8 mouse cellular contexts compared by ENCODE assay signal in the genomic region with DNA sequence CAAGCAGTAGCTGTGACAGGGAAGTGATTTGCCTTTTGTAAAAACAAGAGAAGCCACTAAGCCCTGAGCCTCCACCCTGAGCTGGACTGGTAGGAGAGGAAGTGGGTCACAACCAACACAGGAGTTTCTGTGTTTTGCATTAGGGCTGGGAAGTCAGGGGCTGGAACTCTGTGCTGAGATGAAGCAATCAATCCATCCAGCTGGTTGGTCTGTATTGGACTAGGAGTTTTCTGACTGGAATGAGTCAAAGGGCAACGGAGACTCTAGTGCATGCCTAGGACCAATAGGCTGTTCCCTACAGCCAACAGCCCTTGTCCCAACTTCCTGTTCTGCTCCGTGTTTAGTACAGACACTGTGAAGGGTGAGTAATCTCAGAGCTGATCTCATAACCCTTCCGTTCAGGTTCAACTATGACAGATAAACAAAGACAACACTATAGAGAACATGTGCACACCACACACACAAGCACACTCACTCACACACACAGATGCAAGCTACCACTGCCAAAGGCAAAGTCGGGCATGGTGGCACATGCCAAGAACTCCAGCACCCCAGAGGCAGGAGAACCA. TPM values are rescaled to one million over a fixed set of nuclear protein-coding genes. Genes with fewer than 3 reads are reported as not detected.
DNase-seq lines count a peak whose midpoint lies in the region; ATAC-seq lines count a peak whose summit lies in the region.

No protein-coding gene starts in this region.

- ATAC-seq in hindbrain, embryonic 11.5 days (ENCODE audit: low FRiP score) = no peak
- no peak for ATAC-seq in hindbrain, embryonic 16.5 days
- ATAC-seq in embryonic facial prominence, embryonic 12.5 days (ENCODE audit: insufficient number of reproducible peaks, insufficient read depth, low FRiP score, low TSS enrichment) = no peak
- ATAC-seq in intestine, embryonic 14.5 days (replicated peaks; ENCODE audit: low FRiP score, low TSS enrichment, low read depth) = no peak
- ATAC-seq in midbrain, embryonic 12.5 days (ENCODE audit: low FRiP score, low read depth) = no peak

- no peak overlapping the region for H3K4me3 ChIP-seq in hindbrain, embryonic 11.5 days (ENCODE audit: low read depth, low read length)
- no peak overlapping the region for H3K4me3 ChIP-seq in hindbrain, embryonic 16.5 days (ENCODE audit: low read length)
- H3K4me3 ChIP-seq in embryonic facial prominence, embryonic 12.5 days = no peak overlapping the region
- no peak overlapping the region for H3K4me3 ChIP-seq in intestine, embryonic 14.5 days (ENCODE audit: low read depth, low read length)
- no peak overlapping the region for H3K4me3 ChIP-seq in midbrain, embryonic 12.5 days

- H3K9ac ChIP-seq in hindbrain, embryonic 11.5 days (ENCODE audit: low read depth, low read length) = no peak overlapping the region
- no peak overlapping the region for H3K9ac ChIP-seq in hindbrain, embryonic 16.5 days (ENCODE audit: low read depth, low read length)
- H3K9ac ChIP-seq in embryonic facial prominence, embryonic 12.5 days = no peak overlapping the region
- no peak overlapping the region for H3K9ac ChIP-seq in intestine, embryonic 14.5 days (ENCODE audit: low read length)
- no peak overlapping the region for H3K9ac ChIP-seq in midbrain, embryonic 12.5 days (replicated peaks)

- whole genome bisulfite sequencing in hindbrain, embryonic 11.5 days = 73% methylated on average over 4 of the region's 4 CpGs
- 65% methylated on average over 4 of the region's 4 CpGs for WGBS in hindbrain, embryonic 16.5 days
- WGBS in embryonic facial prominence, embryonic 12.5 days = 61% methylated on average over 4 of the region's 4 CpGs
- WGBS in intestine, embryonic 14.5 days = 41% methylated on average over 4 of the region's 4 CpGs
- WGBS in midbrain, embryonic 12.5 days = 78% methylated on average over 4 of the region's 4 CpGs

- DNase-seq in hindbrain, embryonic 11.5 days (ENCODE audit: low spot score) = no peak
- no peak for DNase-seq in intestine, embryonic 14.5 days (ENCODE audit: low spot score)
- DNase-seq in thymus, postnatal 4 days = peak; percentile 61
- DNase-seq in frontal cortex, adult 2 months (ENCODE audit: extremely low spot score in 1 of 2, low spot score in 1 of 2) = no peak
- no peak for DNase-seq in left cerebral cortex, postnatal 36 days (ENCODE audit: low spot score in 2 of 2)

- H3K36me3 ChIP-seq in hindbrain, embryonic 11.5 days (ENCODE audit: control insufficient read depth, insufficient read depth, low read length) = no peaks in the 10 kb centered on the region
- H3K36me3 ChIP-seq in hindbrain, embryonic 16.5 days (ENCODE audit: control insufficient read depth, insufficient read depth, low read length) = no peaks in the 10 kb centered on the region
- no peaks in the 10 kb centered on the region for H3K36me3 ChIP-seq in embryonic facial prominence, embryonic 12.5 days
- H3K36me3 ChIP-seq in intestine, embryonic 14.5 days (ENCODE audit: control insufficient read depth, insufficient read depth, low read length) = no peaks in the 10 kb centered on the region
- no peaks in the 10 kb centered on the region for H3K36me3 ChIP-seq in midbrain, embryonic 12.5 days

- H3K9me3 ChIP-seq in hindbrain, embryonic 11.5 days (ENCODE audit: control insufficient read depth, low read length) = no peaks in the 10 kb centered on the region
- H3K9me3 ChIP-seq in hindbrain, embryonic 16.5 days (ENCODE audit: control insufficient read depth, low read length) = no peaks in the 10 kb centered on the region
- H3K9me3 ChIP-seq in embryonic facial prominence, embryonic 12.5 days = no peaks in the 10 kb centered on the region
- no peaks in the 10 kb centered on the region for H3K9me3 ChIP-seq in intestine, embryonic 14.5 days (ENCODE audit: control insufficient read depth, low read length)
- H3K9me3 ChIP-seq in midbrain, embryonic 12.5 days = no peaks in the 10 kb centered on the region

- no peaks in the 10 kb centered on the region for H3K27me3 ChIP-seq in hindbrain, embryonic 11.5 days (ENCODE audit: control insufficient read depth, insufficient read depth, low read length)
- H3K27me3 ChIP-seq in hindbrain, embryonic 16.5 days (replicated peaks; ENCODE audit: control insufficient read depth, insufficient read depth, low read length) = no peaks in the 10 kb centered on the region
- no peaks in the 10 kb centered on the region for H3K27me3 ChIP-seq in embryonic facial prominence, embryonic 12.5 days
- no peaks in the 10 kb centered on the region for H3K27me3 ChIP-seq in intestine, embryonic 14.5 days (replicated peaks; ENCODE audit: control insufficient read depth, insufficient read depth, low read length)
- H3K27me3 ChIP-seq in midbrain, embryonic 12.5 days = no peaks in the 10 kb centered on the region

- H3K4me2 ChIP-seq in hindbrain, embryonic 11.5 days (replicated peaks; ENCODE audit: low read depth, low read length) = no peak overlapping the region
- no peak overlapping the region for H3K4me2 ChIP-seq in hindbrain, embryonic 16.5 days (ENCODE audit: low read length)
- no peak overlapping the region for H3K4me2 ChIP-seq in embryonic facial prominence, embryonic 12.5 days (replicated peaks)
- no peak overlapping the region for H3K4me2 ChIP-seq in intestine, embryonic 14.5 days (ENCODE audit: low read length)
- no peak overlapping the region for H3K4me2 ChIP-seq in midbrain, embryonic 12.5 days (replicated peaks)

- peaks cover 42% of the 10 kb centered on the region for H3K4me1 ChIP-seq in hindbrain, embryonic 11.5 days (replicated peaks; ENCODE audit: control insufficient read depth, insufficient read depth, low read length)
- peaks cover 43% of the 10 kb centered on the region for H3K4me1 ChIP-seq in hindbrain, embryonic 16.5 days (ENCODE audit: control insufficient read depth, insufficient read depth, low read depth, low read length)
- peaks cover 75% of the 10 kb centered on the region for H3K4me1 ChIP-seq in embryonic facial prominence, embryonic 12.5 days
- H3K4me1 ChIP-seq in intestine, embryonic 14.5 days (replicated peaks; ENCODE audit: control insufficient read depth, insufficient read depth, low read length) = peaks cover 73% of the 10 kb centered on the region
- peaks cover 88% of the 10 kb centered on the region for H3K4me1 ChIP-seq in midbrain, embryonic 12.5 days

- intact Hi-C loops in left cerebral cortex, postnatal 36 days (cut with DNase I) = no loop called here

- H3K27ac ChIP-seq in hindbrain, embryonic 11.5 days (ENCODE audit: low read depth, low read length) = peak overlapping the region; percentile 99
- H3K27ac ChIP-seq in hindbrain, embryonic 16.5 days (ENCODE audit: low read depth, low read length) = no peak overlapping the region
- H3K27ac ChIP-seq in embryonic facial prominence, embryonic 12.5 days = peak overlapping the region; percentile 95; the same call in 1 of the 2 replicates
- peak overlapping the region; percentile 1; the same call in 1 of the 2 replicates for H3K27ac ChIP-seq in intestine, embryonic 14.5 days (ENCODE audit: low read depth)
- H3K27ac ChIP-seq in midbrain, embryonic 12.5 days (replicated peaks) = peak overlapping the region; percentile 99

RNA-seq across cellular contexts. Expression of a gene that starts 13.6 kb away (rescaled TPM):
- 107 and 108 TPM in 2 replicates for polyA plus RNA-seq in hindbrain, embryonic 11.5 days (2014; fragmentation: Nextera tagmentation; extraction: Ambion mirVana)
- 28.0 and 28.5 TPM in 2 replicates for polyA plus RNA-seq in hindbrain, embryonic 16.5 days (2015; fragmentation: Nextera tagmentation; extraction: Ambion mirVana)
- polyA plus RNA-seq in embryonic facial prominence, embryonic 12.5 days (2016; fragmentation: Nextera tagmentation; extraction: Ambion mirVana) = 34.2 and 37.5 TPM in 2 replicates
- polyA plus RNA-seq in intestine, embryonic 14.5 days (2014; fragmentation: Nextera tagmentation; extraction: Ambion mirVana) = 32.6 and 34.6 TPM in 2 replicates
- 162 and 172 TPM in 2 replicates for polyA plus RNA-seq in midbrain, embryonic 12.5 days (2016; fragmentation: Nextera tagmentation; extraction: Ambion mirVana)
- 18.8 and 32.5 TPM in 2 replicates for polyA plus RNA-seq in frontal cortex, adult 2 months (2012; rRNA removed)
- 10 to 100 TPM; 12.4 to 44.2 TPM for total RNA-seq in left cerebral cortex, postnatal 36 days (2021)

RNA-seq across cellular contexts. Expression of a gene that starts 28.3 kb away (rescaled TPM):
- polyA plus RNA-seq in hindbrain, embryonic 11.5 days (2014; fragmentation: Nextera tagmentation; extraction: Ambion mirVana) = 7.0 and 10.1 TPM in 2 replicates
- polyA plus RNA-seq in hindbrain, embryonic 16.5 days (2015; fragmentation: Nextera tagmentation; extraction: Ambion mirVana) = 11.8 and 24.0 TPM in 2 replicates
- polyA plus RNA-seq in embryonic facial prominence, embryonic 12.5 days (2016; fragmentation: Nextera tagmentation; extraction: Ambion mirVana) = 6.2 and 7.2 TPM in 2 replicates
- polyA plus RNA-seq in intestine, embryonic 14.5 days (2014; fragmentation: Nextera tagmentation; extraction: Ambion mirVana) = 8.2 and 10.4 TPM in 2 replicates
- 10.9 and 15.0 TPM in 2 replicates for polyA plus RNA-seq in midbrain, embryonic 12.5 days (2016; fragmentation: Nextera tagmentation; extraction: Ambion mirVana)
- polyA plus RNA-seq in frontal cortex, adult 2 months (2012; rRNA removed) = 9.1 and 16.2 TPM in 2 replicates
- 10 to 100 TPM; 12.7 to 22.2 TPM for total RNA-seq in left cerebral cortex, postnatal 36 days (2021)

RNA-seq across cellular contexts. Expression of a gene that starts 45.7 kb away (rescaled TPM):
- polyA plus RNA-seq in hindbrain, embryonic 11.5 days (2014; fragmentation: Nextera tagmentation; extraction: Ambion mirVana) = not detected in 2 replicates
- 0.15 and 0.73 TPM in 2 replicates for polyA plus RNA-seq in hindbrain, embryonic 16.5 days (2015; fragmentation: Nextera tagmentation; extraction: Ambion mirVana)
- not detected in 2 replicates for polyA plus RNA-seq in embryonic facial prominence, embryonic 12.5 days (2016; fragmentation: Nextera tagmentation; extraction: Ambion mirVana)
- not detected in 2 replicates for polyA plus RNA-seq in intestine, embryonic 14.5 days (2014; fragmentation: Nextera tagmentation; extraction: Ambion mirVana)
- polyA plus RNA-seq in midbrain, embryonic 12.5 days (2016; fragmentation: Nextera tagmentation; extraction: Ambion mirVana) = not detected in 2 replicates
- polyA plus RNA-seq in frontal cortex, adult 2 months (2012; rRNA removed) = 0.22 and 0.23 TPM in 2 replicates
- under 1 TPM; 0.23 to 0.30 TPM for total RNA-seq in left cerebral cortex, postnatal 36 days (2021)
